Mouse (Mus musculus): ENCODE data around the gene Clec4n. TPM values are rescaled to one million over a fixed set of nuclear protein-coding genes. Genes with fewer than 3 reads are reported as not detected.

Clec4n gene
- total RNA-seq, 1 experiment, result not detected

Other genes with a start within 250 kb of the Clec4n start
- gene Clec4a4, start 239.5 kb upstream of the Clec4n start, total RNA-seq (2012; rRNA removed), result not detected in 2 replicates
- not detected in 2 replicates for gene Clec4b1, start 179.9 kb upstream of the Clec4n start, total RNA-seq (2012; rRNA removed)
- gene Clec4a2, start 123.4 kb upstream of the Clec4n start, total RNA-seq (2012; rRNA removed), result not detected in 2 replicates
- not detected in 2 replicates for gene Clec4b2, start 57.0 kb upstream of the Clec4n start, total RNA-seq (2012; rRNA removed)
- not detected in 2 replicates for gene Clec4d, start 32.3 kb downstream of the Clec4n start, total RNA-seq (2012; rRNA removed)
- gene Clec4e, start 60.0 kb downstream of the Clec4n start, total RNA-seq (2012; rRNA removed), result not detected in 2 replicates
- not detected in 2 replicates for gene Vmn2r19, start 78.5 kb downstream of the Clec4n start, total RNA-seq (2012; rRNA removed)
- gene Vmn2r20, start 188.3 kb downstream of the Clec4n start, total RNA-seq (2012; rRNA removed), result not detected in 2 replicates